Mouse (Mus musculus) left cerebral cortex, adult 18-20 months (tissue): ENCODE results near the gene Vmn2r29. TPM values are rescaled to one million over a fixed set of nuclear protein-coding genes. Genes with fewer than 3 reads are reported as not detected.
"Not testable (repeated sequence)": the region's sequence is repeated elsewhere in the genome, so short reads cannot be mapped to it uniquely, and the experiment has no call there.

Source experiments
- DNase-seq, 2 experiments: peaks; one replicate each; pipeline ENCODE4 v3.0.0; 2021 to 2022; ENCODE audit warnings: low spot score in 2 of 2, mixed read lengths in 1 of 2
- long read RNA-seq, 2 experiments: library from polyadenylated mRNA; stranded (forward); transcript quantifications; one replicate each; pipeline ENCODE4 v2.0.0; 2021
- total RNA-seq, 2 experiments: library from RNA; stranded (reverse); gene quantifications; 2 replicates each; pipeline ENCODE4 v1.2.3; 2021

Gene Vmn2r29
- total RNA-seq, result 1 to 10 TPM; 1.6 to 2.0 TPM
- long read RNA-seq, experiment 1, result 0 reads
- long read RNA-seq, experiment 2, result 0 reads

DNA sequence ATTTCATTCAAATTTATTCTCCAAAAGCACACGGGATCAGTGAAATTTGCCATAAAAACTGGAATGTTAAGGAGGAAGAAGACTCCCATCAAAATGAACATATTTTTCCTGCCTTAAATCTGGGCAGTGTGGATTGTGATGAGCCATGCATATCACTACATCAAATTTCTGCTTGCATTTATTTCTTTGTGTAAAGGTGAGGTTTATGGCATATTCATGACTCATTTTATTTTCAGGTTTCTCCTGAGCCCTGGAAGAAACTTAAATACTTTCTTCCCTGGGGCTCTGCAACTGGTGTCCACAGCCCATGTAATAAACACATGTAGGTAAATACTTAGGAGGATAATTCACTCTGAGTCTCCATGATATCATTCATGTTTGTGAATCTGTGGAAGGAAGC lies at the start of gene Vmn2r29:
Gene Vmn2r29, minus strand, starts transcription at position 101 of the 400 bp plus-strand sequence.
- not testable (repeated sequence) for DNase-seq

DNA sequence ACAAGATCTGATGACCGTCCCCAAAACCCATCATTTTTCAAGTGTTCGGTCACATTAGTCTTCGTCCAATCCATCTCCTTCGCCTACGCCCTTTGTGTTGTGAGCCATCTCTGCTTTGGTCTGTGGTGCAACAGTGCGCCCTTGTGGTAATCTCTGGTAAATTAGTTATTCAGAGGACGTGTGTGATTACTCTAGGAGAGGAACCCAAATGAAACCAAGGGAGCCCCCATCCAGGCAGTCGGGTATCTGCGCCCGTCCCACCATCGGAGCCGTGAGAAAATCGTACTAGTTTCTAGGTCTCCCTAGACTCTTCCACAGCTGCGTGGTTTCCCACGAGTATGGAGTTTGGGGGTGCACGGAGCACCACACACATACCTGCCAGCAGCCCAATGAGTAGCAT lies 48.5 kb upstream of the Vmn2r29 start:
- peak; percentile 56 to 63 for DNase-seq

- DNase-seq, result no peak
Observed at GRCm38 (mm10) chr7:7281383-7281782, 34.3 kb upstream of the Vmn2r29 start.

DNA sequence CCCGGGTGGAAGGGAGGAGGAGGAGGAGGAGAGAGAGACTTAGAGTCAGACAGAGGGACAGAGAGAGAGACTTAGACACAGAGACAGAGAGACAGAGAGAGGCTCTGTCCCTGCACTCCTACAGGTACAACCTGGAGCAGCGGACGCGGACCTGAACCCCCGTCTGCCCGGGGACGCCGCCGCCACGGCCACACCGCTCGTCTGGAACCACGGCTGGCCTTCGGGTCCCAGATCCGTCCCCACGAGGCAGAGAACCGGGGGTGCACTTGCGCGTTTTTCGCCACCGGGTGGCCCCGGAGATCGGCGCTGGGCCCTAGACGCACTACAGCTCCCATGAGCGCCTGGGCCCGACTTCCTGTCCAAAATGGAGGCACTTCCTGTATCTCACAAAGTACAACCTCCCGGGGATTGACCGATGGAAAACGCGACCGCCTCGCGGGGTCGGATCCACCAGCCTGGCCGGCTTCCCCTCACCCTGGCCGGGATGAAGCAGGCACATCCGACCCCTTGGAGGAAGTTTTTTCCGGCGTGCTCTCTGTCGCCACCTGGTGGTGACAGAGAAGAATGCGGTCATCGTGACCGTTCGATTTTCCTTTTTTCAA lies 30.9 kb upstream of the Vmn2r29 start, which contains the start of gene Gm45844:
Gene Gm45844, minus strand, starts transcription at position 324 of the 602 bp plus-strand sequence.
- peak; percentile 88 to 94 for DNase-seq

- DNase-seq, result not testable (repeated sequence)
Observed at GRCm38 (mm10) chr7:7277556-7277955, 30.4 kb upstream of the Vmn2r29 start.

DNA sequence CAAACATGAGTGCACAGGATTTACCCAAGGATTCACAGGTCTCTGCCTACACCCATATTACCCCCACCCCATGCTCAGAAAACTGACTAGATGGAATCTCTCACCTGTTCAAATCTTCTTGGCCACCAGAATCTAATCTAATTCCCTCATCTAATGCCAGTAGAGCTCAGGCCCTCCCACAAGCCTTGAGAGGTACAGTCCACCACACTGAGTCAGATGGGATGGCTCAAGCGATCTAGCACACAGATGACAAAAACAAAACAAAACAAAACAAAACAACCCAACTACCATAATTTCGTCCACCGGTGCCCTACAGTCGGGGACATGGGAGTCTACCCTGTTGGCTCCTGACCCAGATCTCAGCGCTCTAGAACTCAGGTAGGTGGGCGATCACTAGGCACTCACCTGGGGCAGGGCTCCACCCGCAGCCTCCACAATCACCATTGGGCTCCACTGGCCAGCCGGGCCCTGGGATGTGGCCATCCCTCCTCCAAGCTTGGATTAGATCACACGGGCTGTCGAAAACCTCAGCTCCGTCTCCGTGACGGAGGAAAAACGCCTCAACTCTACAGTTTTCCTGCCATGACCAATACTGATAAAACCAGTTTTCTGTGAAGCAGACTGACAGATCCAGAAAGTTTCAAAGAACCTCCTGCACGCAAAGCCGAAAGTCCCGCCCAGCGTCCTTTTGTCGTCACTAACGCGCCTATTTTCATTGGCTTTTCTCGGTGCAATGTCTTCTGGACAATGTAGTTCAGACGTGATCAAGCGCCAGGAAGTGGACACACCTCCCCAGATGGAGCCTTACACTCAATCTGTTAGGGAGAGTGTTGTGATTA lies 37.6 kb downstream of the Vmn2r29 start, which contains the start of gene Zfp772:
Gene Zfp772, minus strand, starts transcription at position 686 of the 839 bp plus-strand sequence.
- DNase-seq, result peak in 1 of 2 experiments; percentile 30

DNA sequence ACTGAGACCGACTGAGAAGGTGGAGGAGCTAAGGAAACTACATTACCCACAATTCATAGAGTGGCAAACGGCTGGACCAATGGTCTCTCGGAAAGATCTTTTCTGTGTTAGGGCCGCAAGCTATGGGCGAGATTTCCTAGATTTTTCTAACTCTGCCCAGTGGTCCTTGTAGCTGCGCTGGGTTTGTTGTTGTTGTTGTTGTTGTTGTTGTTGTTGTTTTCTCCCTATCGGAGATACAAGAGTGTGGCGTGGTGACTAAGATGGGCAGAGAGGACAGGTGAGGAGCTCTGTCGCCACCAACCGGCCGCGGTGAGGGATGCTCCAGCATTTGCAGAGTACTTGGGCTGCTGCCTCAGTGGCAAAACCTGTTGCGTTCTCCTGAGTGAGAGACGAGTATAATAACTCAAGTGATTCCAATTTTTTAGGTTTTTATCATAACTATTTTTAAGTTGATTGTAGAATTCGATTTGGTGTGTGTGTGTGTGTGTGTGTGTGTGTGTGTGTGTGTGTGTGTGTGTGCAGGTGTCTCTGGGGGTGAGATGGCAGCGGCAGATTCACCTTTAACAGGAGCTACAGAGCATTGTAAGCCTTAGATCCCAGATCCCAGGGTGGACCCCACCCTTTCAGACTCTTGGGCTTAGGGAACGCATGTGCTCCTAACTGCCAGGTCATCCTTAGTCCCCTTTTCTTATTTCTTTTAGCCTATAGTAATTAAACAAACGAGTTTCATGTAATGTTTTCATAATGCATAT lies 58.8 kb downstream of the Vmn2r29 start:
- DNase-seq, result peak; percentile 80 to 81

GRCm38 (mm10) chr7:7187417-7188190 lies 59.5 kb downstream of the Vmn2r29 start:
- no peak for DNase-seq

GRCm38 (mm10) chr7:7185897-7186296 lies 61.2 kb downstream of the Vmn2r29 start:
- DNase-seq, result no peak

Other genes with a start within 250 kb of the Vmn2r29 start
- 10 to 100 TPM; 14.1 to 15.3 TPM for gene Zfp954, start 125.8 kb downstream of the Vmn2r29 start, total RNA-seq
- gene Zfp773, start 110.6 kb downstream of the Vmn2r29 start, total RNA-seq, result 1 to 10 TPM; 2.6 to 2.9 TPM
- gene Zfp418, start 76.0 kb downstream of the Vmn2r29 start, total RNA-seq, result 1 to 10 TPM; 7.2 to 8.8 TPM
- 10 to 100 TPM in 1 of 2 experiments, 1 to 10 TPM in 1; 8.2 to 10.1 TPM for gene Zfp772, start 37.3 kb downstream of the Vmn2r29 start, total RNA-seq
- gene Gm45844, start 31.0 kb upstream of the Vmn2r29 start, total RNA-seq, result 10 to 100 TPM; 12.3 to 13.2 TPM
- 100 to 1,000 TPM; 130 to 139 TPM for gene Clcn4, start 53.5 kb upstream of the Vmn2r29 start, total RNA-seq
- gene Vmn2r30, start 90.3 kb upstream of the Vmn2r29 start, total RNA-seq, result under 1 TPM; 0.12 to 0.19 TPM
- under 1 TPM in 1 of 2 experiments, not detected in 1; 0.81 TPM for gene Gm45783, start 127.2 kb upstream of the Vmn2r29 start, total RNA-seq
- gene Vmn2r31, start 152.4 kb upstream of the Vmn2r29 start, total RNA-seq, result under 1 TPM in 1 of 2 experiments, not detected in 1; 0.05 TPM
- gene Vmn2r32, start 232.7 kb upstream of the Vmn2r29 start, total RNA-seq, result not detected